In the genomic region with DNA sequence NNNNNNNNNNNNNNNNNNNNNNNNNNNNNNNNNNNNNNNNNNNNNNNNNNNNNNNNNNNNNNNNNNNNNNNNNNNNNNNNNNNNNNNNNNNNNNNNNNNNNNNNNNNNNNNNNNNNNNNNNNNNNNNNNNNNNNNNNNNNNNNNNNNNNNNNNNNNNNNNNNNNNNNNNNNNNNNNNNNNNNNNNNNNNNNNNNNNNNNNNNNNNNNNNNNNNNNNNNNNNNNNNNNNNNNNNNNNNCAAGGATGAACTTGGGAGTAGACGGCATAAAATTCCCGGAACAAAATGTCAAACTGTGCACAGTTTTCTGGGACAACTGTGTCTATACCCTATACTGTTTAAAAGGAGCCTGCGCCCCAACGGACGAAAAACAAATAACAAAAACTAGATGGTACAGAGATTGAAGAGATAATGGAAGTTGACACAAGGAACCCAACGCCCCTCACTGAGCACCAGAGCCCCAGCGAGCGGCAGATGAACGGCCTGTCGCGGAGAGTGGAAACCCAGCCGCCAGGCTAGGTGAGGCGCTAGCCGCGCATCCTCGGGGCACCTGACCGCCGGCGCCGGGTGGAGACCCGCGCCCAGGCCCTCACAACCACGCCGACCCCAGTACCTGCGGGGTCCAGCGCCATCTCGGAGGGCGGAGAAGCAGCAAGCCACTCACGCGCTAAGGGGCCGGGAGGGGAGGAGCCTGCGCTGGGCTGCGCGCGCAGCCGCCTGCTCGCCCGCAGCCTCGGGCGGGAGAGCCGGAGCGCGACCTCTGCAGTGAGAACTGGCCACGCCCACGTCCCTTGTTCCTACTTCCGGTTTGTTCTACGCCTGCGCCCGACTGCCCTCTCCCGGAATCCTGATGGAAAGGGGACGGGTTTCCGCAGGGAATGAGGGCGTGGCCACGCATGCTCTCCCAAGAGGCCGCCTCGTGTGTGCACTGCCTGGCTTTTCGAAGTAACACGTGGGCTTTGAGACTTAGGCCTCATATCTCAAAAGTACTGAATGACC, we compare ENCODE assay signal across 8 mouse cellular contexts. TPM values are rescaled to one million over a fixed set of nuclear protein-coding genes. Genes with fewer than 3 reads are reported as not detected.
DNase-seq lines count a peak whose midpoint lies in the region; ATAC-seq and TF ChIP-seq lines count a peak whose summit lies in the region.

A gene (minus strand): TSS at position 771 of the 996 bp plus-strand sequence.

- H3K4me1 ChIP-seq in heart, embryonic 12.5 days (replicated peaks) = peaks cover 12% of the 10 kb centered on the region
- H3K4me1 ChIP-seq in kidney, postnatal 0 days (replicated peaks; ENCODE audit: insufficient read depth, low read length) = 0 out of 2 replicates have a peak, but pooled peaks cover 4% of the 10 kb centered on the region
- H3K4me1 ChIP-seq in liver, embryonic 11.5 days (replicated peaks; ENCODE audit: control insufficient read depth, insufficient read depth, low read length) = no peaks in the 10 kb centered on the region; the same call in 1 of the 2 replicates
- peaks cover 5% of the 10 kb centered on the region; the same call in 1 of the 2 replicates for H3K4me1 ChIP-seq in stomach, embryonic 14.5 days (ENCODE audit: control insufficient read depth, insufficient read depth, low read length)

- under 1% methylated on average over 57 of the region's 58 CpGs for WGBS in heart, embryonic 12.5 days
- under 1% methylated on average over 58 of the region's 58 CpGs for WGBS in kidney, postnatal 0 days
- 1% methylated on average over 55 of the region's 58 CpGs for WGBS in liver, embryonic 11.5 days
- 1% methylated on average over 58 of the region's 58 CpGs for WGBS in stomach, embryonic 14.5 days

- no peaks in the 10 kb centered on the region for H3K36me3 ChIP-seq in heart, embryonic 12.5 days
- H3K36me3 ChIP-seq in kidney, postnatal 0 days (ENCODE audit: insufficient read depth, low read length) = no peaks in the 10 kb centered on the region
- H3K36me3 ChIP-seq in liver, embryonic 11.5 days (ENCODE audit: control insufficient read depth, insufficient read depth, low read length) = no peaks in the 10 kb centered on the region
- H3K36me3 ChIP-seq in stomach, embryonic 14.5 days (ENCODE audit: control insufficient read depth, insufficient read depth, low read length) = no peaks in the 10 kb centered on the region

- peak; percentile 39; the same call in 1 of the 2 replicates for TF ChIP-seq CTCF in kidney, postnatal 0 days (IDR thresholded peaks at IDR 0.05; ENCODE audit: low read depth)

- peak within 1 kb of the TSS; percentile 84 for H3K9ac ChIP-seq in heart, embryonic 12.5 days
- peak within 1 kb of the TSS; percentile 77 for H3K9ac ChIP-seq in kidney, postnatal 0 days (ENCODE audit: low read depth, low read length)
- peak within 1 kb of the TSS; percentile 66 for H3K9ac ChIP-seq in liver, embryonic 11.5 days (ENCODE audit: low read depth, low read length)
- peak within 1 kb of the TSS; percentile 60 for H3K9ac ChIP-seq in stomach, embryonic 14.5 days (replicated peaks; ENCODE audit: low read depth, low read length)

- peak within 1 kb of the TSS; percentile 74 for H3K4me2 ChIP-seq in heart, embryonic 12.5 days
- peak within 1 kb of the TSS; percentile 68 for H3K4me2 ChIP-seq in kidney, postnatal 0 days (ENCODE audit: low read length)
- H3K4me2 ChIP-seq in liver, embryonic 11.5 days = peak within 1 kb of the TSS; percentile 72
- H3K4me2 ChIP-seq in stomach, embryonic 14.5 days (replicated peaks; ENCODE audit: low read depth, low read length) = peak within 1 kb of the TSS; percentile 58

- H3K4me3 ChIP-seq in heart, embryonic 12.5 days = peak within 1 kb of the TSS; percentile 87
- H3K4me3 ChIP-seq in kidney, postnatal 0 days (replicated peaks; ENCODE audit: low read depth, low read length) = peak within 1 kb of the TSS; percentile 81
- peak within 1 kb of the TSS; percentile 65 for H3K4me3 ChIP-seq in liver, embryonic 11.5 days (ENCODE audit: low read depth, low read length)
- peak within 1 kb of the TSS; percentile 71 for H3K4me3 ChIP-seq in stomach, embryonic 14.5 days (ENCODE audit: low read depth, low read length)

- ATAC-seq in erythroid progenitor cell, adult 5-6 weeks (replicated peaks; ENCODE audit: low FRiP score, poor library complexity, severe bottlenecking) = peak; percentile 94
- ATAC-seq in heart, embryonic 12.5 days (ENCODE audit: insufficient number of reproducible peaks, low FRiP score) = peak; percentile 97
- ATAC-seq in kidney, postnatal 0 days (replicated peaks; ENCODE audit: low FRiP score, low read depth) = peak; percentile 97
- ATAC-seq in liver, embryonic 11.5 days (replicated peaks; ENCODE audit: low FRiP score) = peak; percentile 98
- ATAC-seq in stomach, embryonic 14.5 days (ENCODE audit: insufficient number of reproducible peaks, insufficient read depth, low FRiP score, low read depth) = peak; percentile 94

- H3K27ac ChIP-seq in heart, embryonic 12.5 days (ENCODE audit: poor library complexity, severe bottlenecking) = peak within 1 kb of the TSS; percentile 45; the same call in 1 of the 2 replicates
- peak within 1 kb of the TSS; percentile 77 for H3K27ac ChIP-seq in kidney, postnatal 0 days
- peak within 1 kb of the TSS; percentile 59 for H3K27ac ChIP-seq in liver, embryonic 11.5 days (ENCODE audit: low read depth, low read length)
- no peak within 1 kb of the TSS for H3K27ac ChIP-seq in stomach, embryonic 14.5 days (ENCODE audit: low read length)

- H3K27me3 ChIP-seq in heart, embryonic 12.5 days (replicated peaks) = no peaks in the 10 kb centered on the region
- H3K27me3 ChIP-seq in kidney, postnatal 0 days (ENCODE audit: insufficient read depth, low read length) = no peaks in the 10 kb centered on the region
- H3K27me3 ChIP-seq in liver, embryonic 11.5 days (replicated peaks; ENCODE audit: control insufficient read depth, insufficient read depth, low read length) = no peaks in the 10 kb centered on the region
- H3K27me3 ChIP-seq in stomach, embryonic 14.5 days (ENCODE audit: control insufficient read depth, insufficient read depth, low read length) = no peaks in the 10 kb centered on the region

- peak; percentile 93 for DNase-seq in CD4-positive helper T cell, adult 2 months (ENCODE audit: low read depth, low spot score)
- peak; percentile 94 for DNase-seq in brain, embryonic 18.5 days (ENCODE audit: low read depth, low spot score)
- DNase-seq in kidney, postnatal 0 days (ENCODE audit: low spot score) = peak; percentile 99
- DNase-seq in liver, embryonic 11.5 days (ENCODE audit: low spot score) = peak; percentile 93
- DNase-seq in naive thymus-derived CD4-positive, alpha-beta T cell, adult 2 months (ENCODE audit: low read depth) = peak; percentile 92

- H3K9me3 ChIP-seq in heart, embryonic 12.5 days (replicated peaks) = no peaks in the 10 kb centered on the region
- no peaks in the 10 kb centered on the region for H3K9me3 ChIP-seq in kidney, postnatal 0 days (replicated peaks; ENCODE audit: low read length)
- no peaks in the 10 kb centered on the region for H3K9me3 ChIP-seq in liver, embryonic 11.5 days (ENCODE audit: control insufficient read depth, low read length)
- H3K9me3 ChIP-seq in stomach, embryonic 14.5 days (ENCODE audit: control insufficient read depth, low read depth, low read length) = no peaks in the 10 kb centered on the region

RNA-seq across cellular contexts. Expression of the gene that starts here (rescaled TPM):
- 5.4 and 11.3 TPM in 2 replicates for total RNA-seq in erythroid progenitor cell, adult 5-6 weeks (2015; ENCODE audit: low replicate concordance)
- 5.8 TPM in 1 of 2 replicates, not detected in the other for total RNA-seq in erythroid progenitor cell, adult 5-6 weeks (2017; ENCODE audit: low replicate concordance)
- polyA plus RNA-seq in heart, embryonic 12.5 days (2016; fragmentation: Nextera tagmentation; extraction: Ambion mirVana) = 40.8 and 44.3 TPM in 2 replicates
- polyA plus RNA-seq in kidney, postnatal 0 days (2015; fragmentation: Nextera tagmentation; extraction: Ambion mirVana) = 82.1 and 91.6 TPM in 2 replicates
- polyA plus RNA-seq in liver, embryonic 11.5 days (2014; fragmentation: Nextera tagmentation; extraction: Ambion mirVana) = 44.6 and 45.9 TPM in 2 replicates
- polyA plus RNA-seq in stomach, embryonic 14.5 days (2014; fragmentation: Nextera tagmentation; extraction: Ambion mirVana) = 54.2 and 58.7 TPM in 2 replicates
